Mouse (Mus musculus) neural tube, embryonic 13.5 days (tissue): ENCODE data around the gene Sdk2. TPM values are rescaled to one million over a fixed set of nuclear protein-coding genes. Genes with fewer than 3 reads are reported as not detected.

ENCODE experiments used
- ATAC-seq: fragments of 200-750 bp; cut with Nextera tagmentation; 2 replicates; pipeline ENCODE4 v1.8.0; 2017; ENCODE audit warnings: low read depth, mild to moderate bottlenecking, moderate TSS enrichment, moderate library complexity
- H3K27ac ChIP-seq: fragments of 300-500 bp; sonication (generic); replicated peaks from 2 replicates; pipeline ENCODE4 v1.5.1; 2015; ENCODE audit warnings: moderate library complexity, mild to moderate bottlenecking, inconsistent platforms
- H3K27me3 ChIP-seq: fragments of 300-500 bp; sonication (generic); 2 replicates; pipeline ENCODE4 v1.6.1; 2015; ENCODE audit warnings: mild to moderate bottlenecking, inconsistent platforms
- H3K36me3 ChIP-seq: fragments of 300-500 bp; sonication (generic); 2 replicates; pipeline ENCODE4 v1.6.1; 2015; ENCODE audit warnings: mild to moderate bottlenecking, inconsistent platforms
- H3K4me1 ChIP-seq: fragments of 300-500 bp; sonication (generic); replicated peaks from 2 replicates; pipeline ENCODE4 v1.6.1; 2015; ENCODE audit warnings: inconsistent platforms
- H3K4me2 ChIP-seq: fragments of 300-500 bp; sonication (generic); 2 replicates; pipeline ENCODE4 v1.6.1; 2015; ENCODE audit warnings: inconsistent platforms, mild to moderate bottlenecking, moderate library complexity
- H3K4me3 ChIP-seq: fragments of 300-500 bp; sonication (generic); 2 replicates; pipeline ENCODE4 v1.5.1; 2015; ENCODE audit warnings: mild to moderate bottlenecking, inconsistent platforms
- H3K9ac ChIP-seq: fragments of 300-500 bp; sonication (generic); 2 replicates; pipeline ENCODE4 v1.6.1; 2015; ENCODE audit warnings: moderate library complexity, mild to moderate bottlenecking, inconsistent platforms
- H3K9me3 ChIP-seq: fragments of 300-500 bp; sonication (generic); 2 replicates; pipeline ENCODE4 v1.6.1; 2016; ENCODE audit warnings: inconsistent platforms
- WGBS: fragments of 180-500 bp; shearing (Covaris S2); methylation state at CpG from one replicate; pipeline ENCODE4 v1.1.7; 2015; 5-methylcytosine and 5-hydroxymethylcytosine counted together
- polyA plus RNA-seq: library from polyadenylated mRNA; unstranded; fragments of >200 nt; fragmentation: Nextera tagmentation; extraction: Ambion mirVana; gene quantifications from 2 replicates; pipeline ENCODE4 v1.2.1, GENCODE M21; 2015

The Sdk2 gene
- polyA plus RNA-seq, 1 experiment from 2014 or later: 4.7 TPM

GRCm38 (mm10) chr11:113752158-113752661 is 314.6 kb downstream of the Sdk2 start:
- peak overlapping the region; percentile 63 for H3K4me2 ChIP-seq

GRCm38 (mm10) chr11:113751484-113752084 is 315.3 kb downstream of the Sdk2 start, which contains the start of gene Cdc42ep4:
Cdc42ep4 (minus strand) TSS chr11:113751881.
- H3K27ac ChIP-seq: peak within 1 kb of the TSS; percentile 95

More at GRCm38 (mm10) chr11:113752158-113752661, 314.6 kb downstream of the Sdk2 start:
- Histone ChIP-seq H3K27ac (peak overlapping the region; percentile 95), H3K9me3 (no peaks in the 10 kb centered on the region), H3K4me3 (peak overlapping the region; percentile 89), H3K27me3 (no peaks in the 10 kb centered on the region), H3K9ac (peak overlapping the region; percentile 52), H3K36me3 (no peaks in the 10 kb centered on the region), H3K4me1 (peaks cover 43% of the 10 kb centered on the region)
- WGBS: 22% methylated on average over 15 of the region's 15 CpGs
- peak; percentile 19; the same call in 1 of the 2 replicates for ATAC-seq

GRCm38 (mm10) chr11:113750571-113751483 is 316.0 kb downstream of the Sdk2 start:
- Histone ChIP-seq H3K4me3 (peak overlapping the region; percentile 89), H3K4me2 (peak overlapping the region; percentile 63), H3K36me3 (no peaks in the 10 kb centered on the region), H3K4me1 (peaks cover 49% of the 10 kb centered on the region), H3K27me3 (no peaks in the 10 kb centered on the region), H3K9me3 (no peaks in the 10 kb centered on the region), H3K27ac (peak overlapping the region; percentile 95), H3K9ac (peak overlapping the region; percentile 95)
- peak; percentile 52 for ATAC-seq
- under 1% methylated on average over 65 of the region's 67 CpGs for WGBS

More at GRCm38 (mm10) chr11:113751484-113752084, 315.3 kb downstream of the Sdk2 start, which contains the start of gene Cdc42ep4:
- H3K27me3 ChIP-seq: no peaks in the 10 kb centered on the region
- WGBS: under 1% methylated on average over 43 of the region's 44 CpGs
- peak within 1 kb of the TSS; percentile 89 for H3K4me3 ChIP-seq
- no peaks in the 10 kb centered on the region for H3K9me3 ChIP-seq
- peak; percentile 86 for ATAC-seq
- peaks cover 48% of the 10 kb centered on the region for H3K4me1 ChIP-seq
- H3K9ac ChIP-seq: peak within 1 kb of the TSS; percentile 95
- H3K36me3 ChIP-seq: no peaks in the 10 kb centered on the region
- peak within 1 kb of the TSS; percentile 63 for H3K4me2 ChIP-seq

GRCm38 (mm10) chr11:113749749-113750351 is 317.0 kb downstream of the Sdk2 start:
- Histone ChIP-seq H3K9me3 (no peaks in the 10 kb centered on the region), H3K4me2 (peak overlapping the region; percentile 63), H3K27ac (peak overlapping the region; percentile 95), H3K4me3 (peak overlapping the region; percentile 89), H3K36me3 (no peaks in the 10 kb centered on the region), H3K27me3 (no peaks in the 10 kb centered on the region), H3K4me1 (peaks cover 57% of the 10 kb centered on the region), H3K9ac (peak overlapping the region; percentile 95)
- WGBS: under 1% methylated on average over 9 of the region's 9 CpGs
- ATAC-seq: peak; percentile 30; the same call in 1 of the 2 replicates

GRCm38 (mm10) chr11:113748797-113749521 is 317.9 kb downstream of the Sdk2 start:
- ATAC-seq: no peak
- peaks cover 57% of the 10 kb centered on the region for H3K4me1 ChIP-seq
- H3K27ac ChIP-seq: peak overlapping the region; percentile 95
- H3K4me2 ChIP-seq: peak overlapping the region; percentile 63
- peak overlapping the region; percentile 95 for H3K9ac ChIP-seq
- no peaks in the 10 kb centered on the region for H3K9me3 ChIP-seq
- no peaks in the 10 kb centered on the region for H3K36me3 ChIP-seq
- WGBS: 7% methylated on average over 21 of the region's 21 CpGs
- peak overlapping the region; percentile 89 for H3K4me3 ChIP-seq
- no peaks in the 10 kb centered on the region for H3K27me3 ChIP-seq

GRCm38 (mm10) chr11:113747725-113748380 is 319.0 kb downstream of the Sdk2 start:
- no peak for ATAC-seq
- Histone ChIP-seq H3K9me3 (no peaks in the 10 kb centered on the region), H3K36me3 (peaks cover 8% of the 10 kb centered on the region), H3K27ac (0 out of 2 replicates have a peak overlapping the region, but pooled peaks have one; percentile 46), H3K9ac (peak overlapping the region; percentile 95; the same call in 1 of the 2 replicates), H3K4me2 (peak overlapping the region; percentile 63), H3K27me3 (no peaks in the 10 kb centered on the region), H3K4me1 (peaks cover 57% of the 10 kb centered on the region), H3K4me3 (peak overlapping the region; percentile 89; the same call in 1 of the 2 replicates)
- 82% methylated on average over 11 of the region's 11 CpGs for WGBS

GRCm38 (mm10) chr11:113747056-113747455 is 319.8 kb downstream of the Sdk2 start:
- H3K4me1 ChIP-seq: peaks cover 52% of the 10 kb centered on the region
- no peaks in the 10 kb centered on the region for H3K27me3 ChIP-seq
- ATAC-seq: no peak
- H3K36me3 ChIP-seq: peaks cover 9% of the 10 kb centered on the region
- no peak overlapping the region for H3K27ac ChIP-seq
- no peaks in the 10 kb centered on the region for H3K9me3 ChIP-seq
- 0 out of 2 replicates have a peak overlapping the region, but pooled peaks have one; percentile 63 for H3K4me2 ChIP-seq
- H3K4me3 ChIP-seq: no peak overlapping the region
- H3K9ac ChIP-seq: no peak overlapping the region
- WGBS: 76% methylated on average over 16 of the region's 16 CpGs

GRCm38 (mm10) chr11:113745961-113746360 is 320.9 kb downstream of the Sdk2 start:
- no peak overlapping the region for H3K27ac ChIP-seq
- H3K4me3 ChIP-seq: no peak overlapping the region
- no peaks in the 10 kb centered on the region for H3K9me3 ChIP-seq
- H3K9ac ChIP-seq: no peak overlapping the region
- peaks cover 49% of the 10 kb centered on the region for H3K4me1 ChIP-seq
- H3K4me2 ChIP-seq: no peak overlapping the region
- peaks cover 9% of the 10 kb centered on the region for H3K36me3 ChIP-seq
- H3K27me3 ChIP-seq: no peaks in the 10 kb centered on the region
- WGBS: 78% methylated on average over 4 of the region's 4 CpGs
- no peak for ATAC-seq

- H3K9ac ChIP-seq: no peak overlapping the region
- 94% methylated on average over 1 of the region's 1 CpGs for WGBS
These were observed 323.8 kb downstream of the Sdk2 start for GRCm38 (mm10) chr11:113742998-113743397.

GRCm38 (mm10) chr11:113740100-113740499 is 326.7 kb downstream of the Sdk2 start:
- no peak for ATAC-seq
- 88% methylated on average over 7 of the region's 7 CpGs for WGBS
- H3K27ac ChIP-seq: no peak overlapping the region

More at GRCm38 (mm10) chr11:113742998-113743397, 323.8 kb downstream of the Sdk2 start:
- H3K27ac ChIP-seq: no peak overlapping the region
- no peaks in the 10 kb centered on the region for H3K27me3 ChIP-seq
- H3K4me2 ChIP-seq: no peak overlapping the region
- no peak overlapping the region for H3K4me3 ChIP-seq
- no peaks in the 10 kb centered on the region for H3K9me3 ChIP-seq
- H3K36me3 ChIP-seq: peaks cover 15% of the 10 kb centered on the region
- no peak for ATAC-seq
- H3K4me1 ChIP-seq: peaks cover 44% of the 10 kb centered on the region

More at GRCm38 (mm10) chr11:113740100-113740499, 326.7 kb downstream of the Sdk2 start:
- Histone ChIP-seq H3K9me3 (no peaks in the 10 kb centered on the region), H3K4me1 (peaks cover 46% of the 10 kb centered on the region), H3K36me3 (peaks cover 15% of the 10 kb centered on the region), H3K9ac (no peak overlapping the region), H3K4me2 (no peak overlapping the region), H3K27me3 (no peaks in the 10 kb centered on the region), H3K4me3 (no peak overlapping the region)
